Mouse (Mus musculus): ENCODE measurements around the gene Top2a.

DNA sequence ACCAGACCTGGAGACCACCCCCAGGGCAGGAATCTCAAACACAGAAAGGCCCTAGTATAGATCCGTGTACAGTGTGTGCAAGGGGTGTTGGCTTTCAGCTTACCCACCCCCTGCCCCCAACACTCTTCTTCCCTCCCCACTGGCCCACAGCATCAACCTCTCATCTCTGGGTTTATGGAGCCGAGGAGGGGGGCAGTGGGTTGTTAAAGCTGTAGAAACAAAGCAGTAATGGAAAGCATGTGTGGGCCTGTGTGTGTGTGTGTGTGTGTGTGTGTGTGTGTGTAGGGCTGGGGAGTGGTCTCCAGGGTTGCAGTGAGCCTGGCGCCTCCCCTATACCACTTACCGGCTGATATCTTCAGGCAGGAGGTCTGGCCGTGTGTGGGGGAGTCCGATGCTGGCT, 47.9 kb upstream of the Top2a start:
- TF ChIP-seq POLR2A (IDR thresholded peaks at IDR 0.05; ENCODE audit: control insufficient read depth, extremely low read depth, insufficient read depth, low read length, poor library complexity) (no peak), CTCF (IDR thresholded peaks at IDR 0.05; ENCODE audit: borderline replicate concordance, control insufficient read depth, extremely low read depth, insufficient read depth, low read length, poor library complexity) (no peak)
